Mouse (Mus musculus): ENCODE measurements around the gene Cela3a.

The Cela3a gene

DNA sequence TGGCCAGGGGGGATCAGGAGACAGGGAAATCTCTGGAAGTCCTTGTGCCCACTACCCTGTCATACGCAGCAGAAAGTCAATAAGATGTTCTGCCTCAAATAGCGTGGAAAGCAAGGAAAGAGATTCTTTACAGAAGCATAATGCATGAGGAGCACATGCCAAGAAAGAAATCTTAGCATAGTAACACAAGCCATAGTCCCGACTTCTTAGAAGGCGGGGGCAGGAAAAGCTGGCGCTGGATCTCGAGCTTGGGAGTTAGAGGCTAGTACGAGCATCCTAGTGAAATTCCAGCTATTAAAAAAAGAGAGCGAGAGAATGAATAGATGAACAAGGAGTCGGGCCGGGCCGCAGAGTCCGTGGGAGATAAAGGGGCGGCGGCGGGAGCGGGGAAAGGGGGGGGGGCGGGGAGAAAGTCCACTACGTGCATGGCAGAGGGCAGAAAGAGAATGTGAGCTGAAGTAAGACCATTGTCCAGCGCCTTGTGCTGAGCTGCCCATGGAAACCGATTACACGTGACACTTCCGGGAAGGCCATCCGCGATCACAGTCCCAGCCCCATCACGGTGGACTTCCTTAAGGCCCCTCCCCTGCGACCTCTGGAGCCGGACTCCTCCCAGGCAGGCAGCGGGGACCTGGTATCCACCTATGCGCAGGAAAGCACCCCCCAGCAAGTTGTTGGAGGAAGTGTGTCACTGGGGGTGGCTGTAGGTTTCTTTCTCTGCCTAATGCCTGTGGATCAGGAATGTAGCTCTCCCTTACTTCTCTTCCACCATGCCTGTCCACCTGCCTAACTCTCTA is 39.4 kb downstream of the Cela3a start:
- no peak for DNase-seq

DNA sequence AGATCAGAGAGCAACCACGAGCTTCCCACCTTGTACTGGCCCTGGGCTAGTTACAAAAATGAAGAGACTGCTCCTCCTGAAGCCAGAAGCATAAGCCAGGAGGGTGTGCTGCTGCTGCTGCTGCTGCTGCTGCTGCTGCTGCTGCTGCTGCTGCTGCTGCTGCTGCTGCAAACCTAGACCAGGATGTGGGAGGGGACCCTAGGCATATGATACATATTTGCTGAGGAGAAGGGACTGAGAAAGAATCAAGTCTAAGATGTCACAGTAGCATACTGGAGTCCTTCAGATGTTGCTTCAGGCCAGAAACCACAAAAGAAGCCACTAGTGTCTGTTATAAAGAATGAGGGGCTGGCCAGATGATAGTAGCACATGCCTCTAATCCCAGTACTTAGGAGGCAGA is 41.4 kb downstream of the Cela3a start:
- peak; percentile 26 to 32 for DNase-seq

DNA sequence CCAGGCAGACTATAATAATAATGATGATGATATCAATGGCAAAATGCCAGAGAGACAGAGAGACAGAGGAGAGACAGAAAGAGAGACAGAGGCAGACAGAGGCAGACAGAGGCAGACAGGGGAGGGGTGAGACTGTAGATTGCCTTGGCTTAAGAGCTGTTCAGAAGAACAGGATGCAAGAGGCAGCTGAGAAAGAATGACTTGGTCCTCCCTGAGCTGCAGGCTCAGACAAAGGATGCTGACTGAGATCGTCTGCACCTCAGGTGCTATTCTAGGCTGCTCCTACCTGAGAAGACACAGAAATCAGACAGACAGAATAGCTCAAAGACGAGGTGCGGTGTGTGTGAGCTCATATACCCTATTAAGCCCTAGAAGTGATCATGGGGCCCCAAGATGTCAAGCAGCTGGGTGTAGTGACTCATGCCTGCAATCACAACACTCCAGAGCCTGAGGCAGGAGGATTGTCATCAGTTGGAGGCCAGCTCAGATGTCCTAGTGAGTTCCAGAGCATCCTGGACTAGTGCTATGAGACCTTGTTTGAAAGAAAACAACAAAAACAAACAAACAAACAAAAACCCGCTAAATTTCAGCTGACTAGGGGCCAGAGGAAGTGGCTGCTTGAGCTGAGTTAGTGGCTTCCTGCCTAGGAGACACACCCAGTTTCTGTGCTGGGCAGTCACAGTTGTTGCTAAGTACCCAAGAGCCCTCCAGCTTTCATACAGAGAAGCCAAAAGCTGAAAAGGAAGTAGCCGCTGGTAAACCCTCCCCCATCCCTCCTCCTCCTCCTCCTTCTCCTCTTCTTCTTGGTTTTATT is 42.1 kb downstream of the Cela3a start:
- peak in 1 of 2 experiments; percentile 48 for DNase-seq

DNA sequence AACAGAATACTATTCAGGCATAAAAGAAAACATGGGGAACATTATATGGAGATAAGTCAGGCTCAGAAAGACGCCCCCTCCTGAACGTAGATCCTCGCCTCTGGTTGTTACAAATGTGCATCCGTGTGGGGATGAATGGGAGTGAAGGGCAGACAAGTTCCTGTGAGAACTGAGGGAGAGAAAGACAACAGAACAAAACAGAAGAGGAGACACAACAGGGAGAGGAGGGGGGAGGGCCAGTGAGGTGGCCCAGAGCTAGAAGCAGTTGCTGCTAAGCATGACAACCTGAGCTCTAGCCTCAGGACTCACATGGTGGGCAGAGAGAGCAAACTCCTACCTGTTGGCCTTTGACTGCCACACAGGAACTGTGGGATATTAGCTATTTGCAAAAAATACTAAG is 43.5 kb downstream of the Cela3a start:
- DNase-seq, result no peak

DNA sequence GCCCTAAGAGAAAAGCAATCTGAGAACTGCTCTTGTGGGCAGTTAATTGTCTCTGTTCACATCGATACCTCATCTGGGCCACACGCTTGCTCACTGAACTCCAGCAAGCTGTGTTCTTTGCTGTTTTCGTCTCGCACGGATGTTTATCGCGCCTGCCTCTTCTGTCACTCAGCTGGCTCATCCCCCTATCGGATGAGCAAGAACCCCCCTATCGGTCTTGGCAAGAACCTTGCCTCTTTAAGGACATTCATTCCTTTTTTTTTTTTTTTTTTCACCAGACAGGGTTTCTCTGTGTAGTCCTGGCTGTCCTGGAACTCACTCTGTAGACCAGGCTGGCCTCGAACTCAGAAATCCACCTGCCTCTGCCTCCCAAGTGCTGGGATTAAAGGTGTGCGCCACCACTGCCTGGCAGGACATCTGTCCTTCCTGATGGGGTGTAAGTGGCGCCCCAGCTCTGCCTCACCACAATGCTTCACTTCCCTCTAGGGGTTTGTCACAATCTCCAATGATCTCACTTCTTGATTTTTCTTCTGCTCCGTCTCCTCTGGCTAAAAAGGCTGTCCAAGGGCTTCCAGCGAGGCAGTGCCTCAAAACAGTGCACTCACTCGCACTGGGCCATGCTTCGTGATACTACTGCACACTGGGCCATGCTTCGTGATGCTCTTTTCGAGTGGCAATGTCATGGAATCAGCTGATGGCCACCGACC is 44.1 kb downstream of the Cela3a start:
- no peak for DNase-seq

DNA sequence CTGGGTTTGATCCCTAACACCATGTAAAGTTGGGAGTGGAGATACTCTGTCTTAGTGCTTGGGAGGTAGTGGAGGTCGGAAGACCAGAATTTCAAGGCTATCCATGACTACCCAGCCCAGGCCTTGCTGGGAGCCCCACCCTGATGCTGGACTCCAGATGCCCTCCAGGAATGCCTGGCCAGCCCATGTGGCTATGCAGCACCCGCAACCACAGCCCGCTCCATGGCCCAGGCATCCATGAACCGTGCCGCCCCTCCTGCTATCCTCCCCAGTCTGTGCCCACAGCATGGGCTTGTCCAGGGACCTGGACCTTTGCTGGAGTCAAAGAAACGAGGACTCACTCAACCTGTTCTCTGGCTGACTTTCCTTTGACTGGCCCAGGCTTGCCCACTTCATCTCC is 44.8 kb downstream of the Cela3a start:
- no peak for DNase-seq

DNA sequence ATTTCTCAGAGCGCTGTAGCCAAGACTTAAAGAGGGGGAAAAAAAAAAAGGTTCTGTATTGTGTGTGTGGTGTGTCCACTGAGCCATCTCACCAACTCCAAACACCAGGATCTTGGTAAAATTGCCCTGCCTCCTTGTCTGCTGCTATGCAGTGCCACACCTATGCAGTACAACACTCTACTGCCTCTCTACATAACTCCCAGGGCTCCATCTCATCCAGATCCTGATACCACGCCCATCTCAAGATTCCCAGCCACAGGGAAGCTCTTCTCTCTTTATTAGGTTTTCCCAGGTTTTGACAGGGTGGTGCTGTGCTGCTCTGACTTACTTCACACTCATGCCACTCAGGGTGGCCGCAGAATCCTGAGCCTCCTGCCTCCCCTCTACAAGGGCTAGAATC is 48.6 kb downstream of the Cela3a start:
- DNase-seq, result no peak

DNA sequence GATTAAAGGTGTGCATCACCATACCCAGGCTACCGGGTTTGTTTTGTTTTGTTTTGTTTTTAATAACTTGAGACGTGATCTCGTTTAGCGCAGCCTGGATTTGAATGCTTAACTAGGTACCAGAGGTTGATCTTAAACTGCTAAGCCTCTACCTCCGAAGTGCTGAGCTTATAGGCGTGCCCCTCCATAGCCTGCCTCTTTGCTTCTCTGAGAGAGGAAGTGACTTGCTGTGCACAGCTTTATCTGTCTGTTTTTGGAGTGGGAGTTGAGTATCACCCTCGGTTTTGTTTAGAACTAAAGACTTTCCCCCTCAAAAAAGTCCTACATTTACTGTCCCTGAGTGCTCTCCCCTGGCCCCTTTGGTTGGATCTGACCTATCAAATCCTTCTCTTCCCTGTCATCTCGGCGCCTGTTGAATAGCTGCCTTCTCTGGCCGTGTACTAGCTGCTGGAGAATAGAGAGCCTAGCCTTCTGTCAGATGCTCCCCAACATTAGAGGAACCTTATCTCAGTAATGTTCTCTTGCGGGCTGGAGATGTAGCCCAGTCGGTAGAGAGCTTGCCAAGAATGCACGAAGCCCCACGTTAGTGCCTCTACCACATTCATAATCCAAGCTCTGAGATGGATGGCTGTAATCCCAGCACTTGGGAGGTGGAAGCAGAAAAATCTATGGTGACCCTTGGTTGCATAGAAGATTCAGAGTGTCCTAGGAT is 51.1 kb downstream of the Cela3a start:
- peak; percentile 25 to 53 for DNase-seq

DNA sequence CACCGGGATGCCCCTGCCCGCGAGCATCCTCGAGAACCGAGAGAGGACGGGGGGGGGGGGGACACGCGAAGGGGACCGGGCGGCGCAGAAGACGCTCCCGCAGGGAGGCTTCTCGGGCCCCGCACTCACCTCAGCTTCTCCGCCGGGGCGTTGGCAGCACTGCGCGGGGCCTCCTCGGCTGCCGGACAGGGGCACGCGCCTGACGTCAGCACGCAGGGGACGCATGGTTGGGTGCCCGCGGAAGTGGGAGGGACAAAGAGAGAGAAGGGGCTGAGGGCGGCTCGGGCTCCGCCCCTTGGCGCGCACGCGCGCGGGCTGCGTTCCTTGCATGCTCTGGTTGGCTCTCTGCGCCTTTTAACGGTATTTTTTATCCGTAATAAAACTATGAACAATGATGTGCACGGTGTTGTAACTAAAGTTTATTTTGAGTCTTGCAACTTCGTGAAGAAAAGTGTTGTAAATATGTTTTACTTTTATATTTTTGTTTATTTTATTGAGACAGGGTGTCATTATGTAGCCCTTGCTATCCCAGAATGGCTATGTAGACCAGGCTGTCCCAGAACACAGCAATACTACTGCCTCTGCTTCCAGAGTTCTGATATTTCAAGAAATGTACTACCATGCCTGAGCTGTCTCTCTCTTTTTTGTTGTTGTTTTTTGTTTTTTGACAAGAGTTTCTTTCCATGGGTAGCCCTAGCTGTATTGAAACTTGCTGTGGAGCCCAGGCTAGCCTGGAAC is 51.9 kb downstream of the Cela3a start, which contains the start of gene Cdc42:
Cdc42 (minus strand) TSS at position 204 of the 738 bp plus-strand sequence.
- peak; percentile 97 to 99 for DNase-seq

DNA sequence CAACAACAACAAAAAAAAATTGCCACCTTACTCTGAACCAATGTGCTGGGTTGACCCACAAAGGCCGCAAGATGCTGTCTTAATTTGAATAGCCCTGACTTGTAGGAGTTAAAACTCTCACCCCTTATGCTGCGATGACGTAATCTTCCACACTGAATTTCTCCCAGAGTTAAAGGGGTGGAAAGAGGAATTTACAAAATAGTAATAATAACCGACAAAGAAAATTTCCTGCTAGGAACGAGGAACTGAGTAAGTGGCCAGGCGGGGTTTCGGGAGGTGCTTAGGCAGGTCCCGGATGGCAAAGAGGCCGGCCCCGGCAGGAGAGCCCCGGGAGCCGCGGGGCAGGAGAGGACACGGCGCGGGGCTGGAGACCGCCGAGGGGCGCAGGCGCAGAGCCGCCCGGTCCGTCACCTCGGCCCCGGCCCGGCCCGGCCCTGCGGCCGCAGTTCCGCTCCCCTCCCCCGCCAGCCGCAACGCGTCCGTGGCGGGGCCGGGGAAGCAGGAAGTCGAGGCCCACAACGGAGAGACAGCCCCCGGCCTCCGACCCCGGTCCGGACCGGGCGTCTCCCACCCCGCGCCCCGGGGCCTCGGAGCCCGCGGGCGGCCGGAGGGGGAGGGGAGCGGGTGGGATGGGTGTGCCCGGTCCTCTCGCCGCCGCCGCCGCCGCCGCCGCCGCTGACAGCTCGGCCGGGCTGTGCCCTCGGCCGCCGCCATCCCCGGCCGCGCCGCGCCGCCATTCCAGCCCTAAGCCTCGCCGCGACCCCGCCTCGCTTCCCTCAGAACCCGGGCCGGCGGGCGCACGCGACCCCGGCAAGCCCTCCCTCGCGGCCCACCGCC is 52.7 kb downstream of the Cela3a start:
- peak; percentile 56 to 69 for DNase-seq

Measured in thymus, postnatal 36 days (tissue).